Comparison of ENCODE assay signal across 7 mouse cellular contexts in genomic region chr17:79894971-79895882, GRCm38 (mm10). TPM values are rescaled to one million over a fixed set of nuclear protein-coding genes. Genes with fewer than 3 reads are reported as not detected.
DNase-seq lines count a peak whose midpoint lies in the region; ATAC-seq and TF ChIP-seq lines count a peak whose summit lies in the region.

No protein-coding gene starts in this region.

- H3K36me3 ChIP-seq in embryonic facial prominence, embryonic 13.5 days: no peaks in the 10 kb centered on the region
- peaks cover 6% of the 10 kb centered on the region; the same call in 1 of the 2 replicates for H3K36me3 ChIP-seq in heart, adult 2 months (ENCODE audit: control insufficient read depth, insufficient read depth, low read length)
- no peaks in the 10 kb centered on the region for H3K36me3 ChIP-seq in kidney, adult 2 months (ENCODE audit: control insufficient read depth, insufficient read depth, low read length)
- H3K36me3 ChIP-seq in limb, embryonic 13.5 days: no peaks in the 10 kb centered on the region
- no peaks in the 10 kb centered on the region for H3K36me3 ChIP-seq in midbrain, embryonic 15.5 days (replicated peaks)
- no peaks in the 10 kb centered on the region for H3K36me3 ChIP-seq in spleen, adult 2 months (ENCODE audit: control insufficient read depth, insufficient read depth, low read length)

- peaks cover 21% of the 10 kb centered on the region for H3K4me1 ChIP-seq in embryonic facial prominence, embryonic 13.5 days
- H3K4me1 ChIP-seq in heart, adult 2 months (ENCODE audit: control insufficient read depth, insufficient read depth, low read length): peaks cover 4% of the 10 kb centered on the region
- peaks cover 10% of the 10 kb centered on the region for H3K4me1 ChIP-seq in kidney, adult 2 months (ENCODE audit: control insufficient read depth, insufficient read depth, low read length)
- peaks cover 34% of the 10 kb centered on the region for H3K4me1 ChIP-seq in limb, embryonic 13.5 days
- peaks cover 22% of the 10 kb centered on the region for H3K4me1 ChIP-seq in midbrain, embryonic 15.5 days
- H3K4me1 ChIP-seq in spleen, adult 2 months (ENCODE audit: control insufficient read depth, insufficient read depth, insufficient read length): peaks cover 2% of the 10 kb centered on the region; the same call in 1 of the 2 replicates

- ATAC-seq in embryonic facial prominence, embryonic 13.5 days (ENCODE audit: insufficient number of reproducible peaks, insufficient read depth, low FRiP score, low TSS enrichment, low read depth): peak; percentile 66
- ATAC-seq in limb, embryonic 13.5 days (ENCODE audit: low FRiP score, low read depth): peak; percentile 75
- ATAC-seq in midbrain, embryonic 15.5 days (replicated peaks): peak; percentile 80

- no peak for TF ChIP-seq EP300 in heart, adult 2 months (IDR thresholded peaks at IDR 0.05; ENCODE audit: insufficient read depth, low read depth, low read length)

- H3K27ac ChIP-seq in embryonic facial prominence, embryonic 13.5 days: peak overlapping the region; percentile 96
- H3K27ac ChIP-seq in heart, adult 2 months: peak overlapping the region; percentile 97
- peak overlapping the region; percentile 93 for H3K27ac ChIP-seq in kidney, adult 2 months (ENCODE audit: insufficient read depth, low read depth, low read length)
- H3K27ac ChIP-seq in limb, embryonic 13.5 days: peak overlapping the region; percentile 96
- peak overlapping the region; percentile 89 for H3K27ac ChIP-seq in midbrain, embryonic 15.5 days
- peak overlapping the region; percentile 92 for H3K27ac ChIP-seq in spleen, adult 2 months (ENCODE audit: insufficient read depth, low read length)

- TF ChIP-seq CTCF in heart, adult 2 months (IDR thresholded peaks at IDR 0.05): peak; percentile 23
- TF ChIP-seq CTCF in kidney, adult 2 months (conservative IDR thresholded peaks at IDR 0.05; ENCODE audit: insufficient read depth, insufficient read length, low read depth, low read length): 0 out of 2 replicates have a peak, but pooled peaks have one; percentile 27
- no peak for TF ChIP-seq CTCF in spleen, adult 2 months (IDR thresholded peaks at IDR 0.05; ENCODE audit: extremely low read depth, insufficient read depth, insufficient read length, insufficient replicate concordance)

- peaks cover 25% of the 10 kb centered on the region for H3K27me3 ChIP-seq in embryonic facial prominence, embryonic 13.5 days
- H3K27me3 ChIP-seq in heart, adult 2 months (ENCODE audit: control insufficient read depth, insufficient read depth, low read length): peaks cover 2% of the 10 kb centered on the region; the same call in 1 of the 2 replicates
- no peaks in the 10 kb centered on the region; the same call in 1 of the 2 replicates for H3K27me3 ChIP-seq in kidney, adult 2 months (replicated peaks; ENCODE audit: control insufficient read depth, insufficient read depth, low read length)
- peaks cover 19% of the 10 kb centered on the region for H3K27me3 ChIP-seq in limb, embryonic 13.5 days
- peaks cover 11% of the 10 kb centered on the region; the same call in 1 of the 2 replicates for H3K27me3 ChIP-seq in midbrain, embryonic 15.5 days (replicated peaks)
- H3K27me3 ChIP-seq in spleen, adult 2 months (ENCODE audit: control insufficient read depth, insufficient read depth, low read length): no peaks in the 10 kb centered on the region

- H3K4me3 ChIP-seq in embryonic facial prominence, embryonic 13.5 days: peak overlapping the region; percentile 95
- H3K4me3 ChIP-seq in heart, adult 2 months: peak overlapping the region; percentile 72
- H3K4me3 ChIP-seq in kidney, adult 2 months (ENCODE audit: insufficient read depth, low read depth, low read length): peak overlapping the region; percentile 99
- H3K4me3 ChIP-seq in limb, embryonic 13.5 days: peak overlapping the region; percentile 95
- H3K4me3 ChIP-seq in midbrain, embryonic 15.5 days: peak overlapping the region; percentile 82
- H3K4me3 ChIP-seq in spleen, adult 2 months (ENCODE audit: extremely low read depth, insufficient read depth, insufficient read length): peak overlapping the region; percentile 97

- H3K9ac ChIP-seq in embryonic facial prominence, embryonic 13.5 days: peak overlapping the region; percentile 97
- H3K9ac ChIP-seq in heart, adult 2 months (ENCODE audit: low read depth, low read length): peak overlapping the region; percentile 93
- peak overlapping the region; percentile 97 for H3K9ac ChIP-seq in limb, embryonic 13.5 days
- H3K9ac ChIP-seq in midbrain, embryonic 15.5 days: peak overlapping the region; percentile 83

- DNase-seq in adrenal gland, postnatal 10 days: peak; percentile 77
- DNase-seq in heart, adult 2 months: peak; percentile 78 to 79
- DNase-seq in kidney, adult 2 months: peak; percentile 73
- peak; percentile 28 to 33 for DNase-seq in spleen, adult 2 months (ENCODE audit: low read depth in 1 of 2, low spot score in 2 of 2)

- intact Hi-C loops in heart, adult 2 months (cut with DNase I): loop anchor here (5.0 kb wide), 2 partner anchors 167 to 587 kb away; partner anchors contain the start of genes Hnrnpll and Sos1

- no peaks in the 10 kb centered on the region for H3K9me3 ChIP-seq in embryonic facial prominence, embryonic 13.5 days
- no peaks in the 10 kb centered on the region for H3K9me3 ChIP-seq in limb, embryonic 13.5 days
- no peaks in the 10 kb centered on the region for H3K9me3 ChIP-seq in midbrain, embryonic 15.5 days

- H3K79me2 ChIP-seq in heart, adult 2 months (replicated peaks; ENCODE audit: control insufficient read depth, insufficient read depth, low read length): peaks cover 2% of the 10 kb centered on the region; the same call in 1 of the 2 replicates

- under 1% methylated on average over 79 of the region's 100 CpGs for WGBS in embryonic facial prominence, embryonic 13.5 days
- 2% methylated on average over 88 of the region's 100 CpGs for WGBS in heart, adult 2 months
- under 1% methylated on average over 100 of the region's 100 CpGs for WGBS in kidney, adult 2 months
- WGBS in limb, embryonic 13.5 days: under 1% methylated on average over 79 of the region's 100 CpGs
- under 1% methylated on average over 96 of the region's 100 CpGs for WGBS in midbrain, embryonic 15.5 days
- under 1% methylated on average over 60 of the region's 100 CpGs for WGBS in spleen, adult 2 months

- TF ChIP-seq POLR2A in heart, adult 2 months (IDR thresholded peaks at IDR 0.05; ENCODE audit: insufficient read depth, low read depth, low read length): no peak
- TF ChIP-seq POLR2A in kidney, adult 2 months (IDR thresholded peaks at IDR 0.05; ENCODE audit: low read depth, low read length): no peak
- TF ChIP-seq POLR2A in spleen, adult 2 months (IDR thresholded peaks at IDR 0.05; ENCODE audit: low read depth, low read length): no peak

- peak overlapping the region; percentile 76 for H3K4me2 ChIP-seq in embryonic facial prominence, embryonic 13.5 days
- H3K4me2 ChIP-seq in limb, embryonic 13.5 days (replicated peaks): peak overlapping the region; percentile 77
- H3K4me2 ChIP-seq in midbrain, embryonic 15.5 days: peak overlapping the region; percentile 81

RNA-seq across cellular contexts. Expression of gene Atl2, which starts 0.7 kb away (rescaled TPM):
- total RNA-seq in adrenal gland, postnatal 10 days (2021): 10 to 100 TPM; 49.5 to 83.7 TPM
- 26.5 and 30.5 TPM in 2 replicates for polyA plus RNA-seq in embryonic facial prominence, embryonic 13.5 days (2015; fragmentation: Nextera tagmentation; extraction: Ambion mirVana)
- total RNA-seq in heart, adult 2 months (2021): 10 to 100 TPM; 31.9 to 36.4 TPM
- polyA plus RNA-seq in heart, adult 2 months (2012; rRNA removed): 16.0 and 26.3 TPM in 2 replicates
- polyA plus RNA-seq in kidney, adult 2 months (2012; rRNA removed): 15.1 and 18.0 TPM in 2 replicates
- polyA plus RNA-seq in limb, embryonic 13.5 days (2015; fragmentation: Nextera tagmentation; extraction: Ambion mirVana): 28.8 and 29.0 TPM in 2 replicates
- polyA plus RNA-seq in midbrain, embryonic 15.5 days (2015; fragmentation: Nextera tagmentation; extraction: Ambion mirVana): 32.7 and 35.7 TPM in 2 replicates
- 4.5 and 6.4 TPM in 2 replicates for polyA plus RNA-seq in spleen, adult 2 months (2012; rRNA removed)

Comparison
In these comparisons a context has a peak if more than half of its experiments do, and no peak if none do; other contexts are left out.
1. Peak in every context shown above with its lines: DNase-seq, ATAC-seq, H3K4me3 ChIP-seq and H3K27ac ChIP-seq.